Mouse (Mus musculus) adrenal gland, postnatal 25 days (tissue): ENCODE measurements around the gene Htr3b. TPM values are rescaled to one million over a fixed set of nuclear protein-coding genes. Genes with fewer than 3 reads are reported as not detected.

ENCODE experiments used
- DNase-seq: peaks from one replicate; pipeline ENCODE4 v3.0.0; 2021; ENCODE audit warnings: mixed read lengths
- total RNA-seq: library from RNA; stranded (reverse); gene quantifications from 2 replicates; pipeline ENCODE4 v1.2.3, GENCODE M21; 2021

The Htr3b gene
- total RNA-seq, 1 experiment from 2014 or later: 0.43 TPM

GRCm38 (mm10) chr9:48916011-48916788 lies 48.6 kb downstream of the Htr3b start:
- DNase-seq: no peak

DNA sequence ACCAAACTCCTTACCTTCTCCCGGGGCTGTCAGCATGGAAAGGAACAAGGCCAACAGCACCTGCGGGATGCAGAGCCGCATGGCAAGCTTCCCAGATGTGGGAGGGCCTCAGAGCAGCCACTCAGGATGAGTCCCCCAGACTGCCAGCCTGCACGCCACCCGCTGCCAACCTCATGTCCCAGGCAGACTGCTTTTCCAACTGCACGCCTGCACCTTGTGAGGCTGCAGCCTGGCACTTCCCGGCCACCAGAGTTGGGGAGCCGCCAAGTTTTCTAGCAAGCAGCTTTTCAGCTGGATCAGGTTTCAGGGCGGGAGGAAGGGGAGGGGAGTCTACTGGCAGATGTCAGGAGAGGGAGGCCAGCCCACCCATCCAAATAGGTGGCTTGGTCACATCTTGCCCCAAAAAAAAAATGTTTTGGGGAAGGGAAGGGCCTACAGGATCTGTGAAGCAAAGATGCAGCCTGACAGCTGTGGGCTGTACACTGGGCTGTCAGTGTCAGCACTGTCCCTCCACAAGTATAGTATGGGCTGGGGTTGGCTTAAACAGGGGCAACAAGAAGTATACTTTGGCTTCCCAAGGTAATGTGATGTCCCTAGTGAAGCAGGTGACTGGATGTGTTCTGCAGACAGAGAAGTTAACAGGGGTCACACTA lies 53.8 kb downstream of the Htr3b start, which contains the start of gene Htr3a:
Gene Htr3a, minus strand, starts transcription at position 215 of the 653 bp plus-strand sequence.
- peak; percentile 61 for DNase-seq

DNA sequence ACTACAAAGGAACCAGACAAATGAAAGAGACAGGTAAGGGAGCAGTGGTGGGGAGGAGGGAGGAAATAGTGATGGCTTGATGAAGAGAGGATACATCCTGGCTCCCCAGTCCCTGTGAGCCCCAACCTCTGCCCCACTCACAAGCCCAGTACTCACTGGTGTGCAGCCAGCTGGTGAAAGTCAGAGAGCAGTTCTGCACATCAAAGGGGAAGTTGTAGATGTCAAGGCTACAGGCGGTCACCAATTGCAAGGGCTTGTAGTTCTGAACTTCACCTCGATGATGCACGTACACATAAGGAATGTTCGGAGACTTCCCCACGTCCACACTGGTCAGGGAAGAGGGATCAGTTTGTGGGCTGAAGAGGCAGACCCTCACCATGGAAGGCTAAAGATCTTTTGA lies 60.4 kb downstream of the Htr3b start:
- DNase-seq: no peak

- peak; percentile 37 for DNase-seq
These were observed 61.0 kb downstream of the Htr3b start for GRCm38 (mm10) chr9:48903766-48904165.

GRCm38 (mm10) chr9:48898551-48898950 lies 66.2 kb downstream of the Htr3b start:
- DNase-seq: peak; percentile 34

GRCm38 (mm10) chr9:48895819-48896536 lies 68.8 kb downstream of the Htr3b start:
- no peak for DNase-seq

DNA sequence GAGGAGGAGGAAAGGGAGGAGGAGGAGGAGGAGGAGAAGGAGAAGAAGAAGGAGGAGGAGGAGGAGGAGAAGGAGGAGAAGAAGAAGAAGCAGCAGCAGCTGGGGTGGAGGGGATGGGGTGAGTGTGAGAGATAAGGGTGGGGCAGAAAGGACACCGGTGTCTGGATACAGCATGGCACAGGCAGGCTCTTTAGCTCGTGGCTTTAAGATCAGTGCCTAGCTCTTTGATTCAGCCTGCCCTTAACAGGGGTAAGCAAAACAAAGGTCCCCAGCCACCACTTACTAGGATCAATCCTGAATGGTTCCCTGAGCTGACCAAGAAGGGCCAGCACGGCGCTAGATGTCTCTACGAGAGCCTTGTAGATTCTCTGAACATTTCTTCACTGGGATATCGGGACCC lies 70.0 kb downstream of the Htr3b start:
- no peak for DNase-seq

DNA sequence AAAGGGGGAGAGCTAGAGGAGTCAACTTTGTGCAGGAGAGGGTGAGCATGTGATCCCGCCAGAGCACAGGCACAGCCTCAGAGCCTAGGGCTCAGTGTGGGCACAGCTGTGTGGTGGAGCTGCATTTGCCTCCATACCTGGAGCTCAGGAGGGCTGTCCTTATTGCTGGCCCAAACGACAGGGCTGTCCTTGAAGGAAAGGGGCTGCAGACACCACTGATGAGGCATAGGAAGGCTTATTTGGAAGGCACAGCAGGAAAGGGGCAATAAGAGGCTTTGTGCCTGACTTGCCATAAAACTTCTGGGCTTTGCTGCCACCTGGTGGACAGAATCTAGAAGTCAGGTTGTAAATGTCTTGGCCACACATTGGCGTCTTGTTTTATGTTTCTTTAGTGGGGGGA lies 70.8 kb downstream of the Htr3b start:
- DNase-seq: peak; percentile 64

- no peak for DNase-seq
These were observed 75.7 kb downstream of the Htr3b start for GRCm38 (mm10) chr9:48889093-48889492.

Other genes with a start within 250 kb of the Htr3b start
- 21.0 and 21.6 TPM in 2 replicates for gene Zbtb16, start 128.8 kb downstream of the Htr3b start, total RNA-seq
- gene Htr3a, start 53.9 kb downstream of the Htr3b start, total RNA-seq: 3.2 and 3.8 TPM in 2 replicates
- 14.3 and 26.4 TPM in 2 replicates for gene Usp28, start 20.4 kb upstream of the Htr3b start, total RNA-seq
- 18.9 TPM in 2 replicates for gene Zw10, start 90.6 kb upstream of the Htr3b start, total RNA-seq
- 0.94 TPM in 1 of 2 replicates, not detected in the other for gene Tmprss5, start 116.3 kb upstream of the Htr3b start, total RNA-seq